Mouse (Mus musculus) thymus, postnatal 25 days (tissue): Measurements from ENCODE around the gene Gm21679.
"Not testable (repeated sequence)": the region's sequence is repeated elsewhere in the genome, so short reads cannot be mapped to it uniquely, and the experiment has no call there.

ENCODE experiments used
- DNase-seq: peaks from one replicate; pipeline ENCODE4 v3.0.0; 2022

The Gm21679 gene

GRCm38 (mm10) chrY:29683270-29683669 lies at the start of gene Gm21679:
Gene Gm21679, minus strand, starts transcription at chrY:29683370.
- DNase-seq: not testable (repeated sequence)
